Mouse (Mus musculus): ENCODE measurements around the gene Lamtor2. TPM values are rescaled to one million over a fixed set of nuclear protein-coding genes. Genes with fewer than 3 reads are reported as not detected.

Lamtor2 gene
- 54.4 TPM for polyA plus RNA-seq (2015; fragmentation: Illumina TruSeq; extraction: RNeasy Lipid Tissue Mini Kit (QIAGEN cat#74804); ENCODE audit: insufficient read depth, low replicate concordance)

GRCm38 (mm10) chr3:88552676-88553524 is at the start of gene Lamtor2:
Gene Lamtor2 (minus strand): TSS chr3:88553074.

GRCm38 (mm10) chr3:88575540-88575939 is 22.7 kb upstream of the Lamtor2 start, which contains the start of gene Ssr2:
Gene Ssr2 (plus strand): TSS chr3:88575876.

GRCm38 (mm10) chr3:88553525-88553879 is 628 bp upstream of the Lamtor2 start, which contains the start of gene Ubqln4:
Gene Ubqln4 (plus strand): TSS chr3:88553758.

GRCm38 (mm10) chr3:88548180-88548917 is 4.5 kb downstream of the Lamtor2 start, which contains the start of gene Rab25:
Gene Rab25 (minus strand): TSS chr3:88548300.

GRCm38 (mm10) chr3:88532299-88532674 is 20.6 kb downstream of the Lamtor2 start, which contains the start of gene Mex3a:
Gene Mex3a (plus strand): TSS chr3:88532395.

GRCm38 (mm10) chr3:88509692-88510420 is 43.0 kb downstream of the Lamtor2 start, which contains the start of gene Lmna:
Gene Lmna (minus strand): TSS chr3:88509956.

Other genes starting within 250 kb of the Lamtor2 start
- gene Glmp, start 228.1 kb downstream of the Lamtor2 start, polyA plus RNA-seq (2015; fragmentation: Illumina TruSeq; extraction: RNeasy Lipid Tissue Mini Kit (QIAGEN cat#74804); ENCODE audit: insufficient read depth, low replicate concordance) = 91.9 TPM
- gene Tmem79, start 216.9 kb downstream of the Lamtor2 start, polyA plus RNA-seq (2015; fragmentation: Illumina TruSeq; extraction: RNeasy Lipid Tissue Mini Kit (QIAGEN cat#74804); ENCODE audit: insufficient read depth, low replicate concordance) = 0.22 TPM
- 81.8 TPM for gene Smg5, start 216.8 kb downstream of the Lamtor2 start, polyA plus RNA-seq (2015; fragmentation: Illumina TruSeq; extraction: RNeasy Lipid Tissue Mini Kit (QIAGEN cat#74804); ENCODE audit: insufficient read depth, low replicate concordance)
- 1.5 TPM for gene Paqr6, start 188.5 kb downstream of the Lamtor2 start, polyA plus RNA-seq (2015; fragmentation: Illumina TruSeq; extraction: RNeasy Lipid Tissue Mini Kit (QIAGEN cat#74804); ENCODE audit: insufficient read depth, low replicate concordance)
- 0.15 TPM for gene Bglap3, start 180.3 kb downstream of the Lamtor2 start, polyA plus RNA-seq (2015; fragmentation: Illumina TruSeq; extraction: RNeasy Lipid Tissue Mini Kit (QIAGEN cat#74804); ENCODE audit: insufficient read depth, low replicate concordance)
- gene Bglap2, start 174.4 kb downstream of the Lamtor2 start, polyA plus RNA-seq (2015; fragmentation: Illumina TruSeq; extraction: RNeasy Lipid Tissue Mini Kit (QIAGEN cat#74804); ENCODE audit: insufficient read depth, low replicate concordance) = not detected
- gene Bglap, start 168.6 kb downstream of the Lamtor2 start, polyA plus RNA-seq (2015; fragmentation: Illumina TruSeq; extraction: RNeasy Lipid Tissue Mini Kit (QIAGEN cat#74804); ENCODE audit: insufficient read depth, low replicate concordance) = 0.97 TPM
- 20.9 TPM for gene Pmf1, start 142.7 kb downstream of the Lamtor2 start, polyA plus RNA-seq (2015; fragmentation: Illumina TruSeq; extraction: RNeasy Lipid Tissue Mini Kit (QIAGEN cat#74804); ENCODE audit: insufficient read depth, low replicate concordance)
- 17.2 TPM for gene Slc25a44, start 127.9 kb downstream of the Lamtor2 start, polyA plus RNA-seq (2015; fragmentation: Illumina TruSeq; extraction: RNeasy Lipid Tissue Mini Kit (QIAGEN cat#74804); ENCODE audit: insufficient read depth, low replicate concordance)
- 53.1 TPM for gene Sema4a, start 91.9 kb downstream of the Lamtor2 start, polyA plus RNA-seq (2015; fragmentation: Illumina TruSeq; extraction: RNeasy Lipid Tissue Mini Kit (QIAGEN cat#74804); ENCODE audit: insufficient read depth, low replicate concordance)
- gene Lmna, start 43.1 kb downstream of the Lamtor2 start, polyA plus RNA-seq (2015; fragmentation: Illumina TruSeq; extraction: RNeasy Lipid Tissue Mini Kit (QIAGEN cat#74804); ENCODE audit: insufficient read depth, low replicate concordance) = 2.3 TPM
- 1.9 TPM for gene Mex3a, start 20.7 kb downstream of the Lamtor2 start, polyA plus RNA-seq (2015; fragmentation: Illumina TruSeq; extraction: RNeasy Lipid Tissue Mini Kit (QIAGEN cat#74804); ENCODE audit: insufficient read depth, low replicate concordance)
- gene Rab25, start 4.8 kb downstream of the Lamtor2 start, polyA plus RNA-seq (2015; fragmentation: Illumina TruSeq; extraction: RNeasy Lipid Tissue Mini Kit (QIAGEN cat#74804); ENCODE audit: insufficient read depth, low replicate concordance) = not detected
- 35.5 TPM for gene Ubqln4, start 684 bp upstream of the Lamtor2 start, polyA plus RNA-seq (2015; fragmentation: Illumina TruSeq; extraction: RNeasy Lipid Tissue Mini Kit (QIAGEN cat#74804); ENCODE audit: insufficient read depth, low replicate concordance)
- gene Ssr2, start 22.8 kb upstream of the Lamtor2 start, polyA plus RNA-seq (2015; fragmentation: Illumina TruSeq; extraction: RNeasy Lipid Tissue Mini Kit (QIAGEN cat#74804); ENCODE audit: insufficient read depth, low replicate concordance) = 101 TPM
- gene Arhgef2, start 52.9 kb upstream of the Lamtor2 start, polyA plus RNA-seq (2015; fragmentation: Illumina TruSeq; extraction: RNeasy Lipid Tissue Mini Kit (QIAGEN cat#74804); ENCODE audit: insufficient read depth, low replicate concordance) = 104 TPM
- not detected for gene Rxfp4, start 100.1 kb upstream of the Lamtor2 start, polyA plus RNA-seq (2015; fragmentation: Illumina TruSeq; extraction: RNeasy Lipid Tissue Mini Kit (QIAGEN cat#74804); ENCODE audit: insufficient read depth, low replicate concordance)
- 111 TPM for gene Khdc4, start 132.7 kb upstream of the Lamtor2 start, polyA plus RNA-seq (2015; fragmentation: Illumina TruSeq; extraction: RNeasy Lipid Tissue Mini Kit (QIAGEN cat#74804); ENCODE audit: insufficient read depth, low replicate concordance)
- gene Rit1, start 163.8 kb upstream of the Lamtor2 start, polyA plus RNA-seq (2015; fragmentation: Illumina TruSeq; extraction: RNeasy Lipid Tissue Mini Kit (QIAGEN cat#74804); ENCODE audit: insufficient read depth, low replicate concordance) = 41.7 TPM
- 8.3 TPM for gene Syt11, start 222.1 kb upstream of the Lamtor2 start, polyA plus RNA-seq (2015; fragmentation: Illumina TruSeq; extraction: RNeasy Lipid Tissue Mini Kit (QIAGEN cat#74804); ENCODE audit: insufficient read depth, low replicate concordance)

Measured in spleen, adult 10 weeks (tissue).